Mouse (Mus musculus) T-helper 1 cell (primary cell): Measurements from ENCODE around the gene Hoxa5.

ENCODE experiments used
- in situ Hi-C: fragments of 300-600 bp; cut with MboI, MseI; formaldehyde crosslinking; loops from one replicate; pipeline ENCODE4 v1.15.1; 2025; ENCODE audit warnings: high pct_unique_total_duplicates

Hoxa5 gene

DNA sequence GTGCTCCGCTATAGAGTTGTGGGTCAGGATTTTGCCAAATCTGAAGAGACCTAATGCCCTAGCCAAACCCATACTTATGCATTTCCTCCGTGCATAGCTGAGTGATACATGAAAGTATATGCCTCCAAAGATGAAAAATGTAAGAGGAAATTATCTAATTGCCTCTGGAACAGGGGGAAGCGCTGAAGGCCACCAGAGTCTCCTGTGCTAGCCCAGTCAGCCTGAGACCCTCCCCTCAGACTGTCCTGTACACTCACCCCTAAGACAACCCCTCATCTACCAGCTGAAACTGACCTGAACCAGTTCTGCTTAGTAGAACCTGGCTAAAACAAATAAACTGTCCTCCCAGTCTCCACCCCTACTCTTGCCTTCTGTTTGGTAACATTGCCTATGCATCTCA, 23.7 kb downstream of the Hoxa5 start:
- in situ Hi-C loops: no loop called here

DNA sequence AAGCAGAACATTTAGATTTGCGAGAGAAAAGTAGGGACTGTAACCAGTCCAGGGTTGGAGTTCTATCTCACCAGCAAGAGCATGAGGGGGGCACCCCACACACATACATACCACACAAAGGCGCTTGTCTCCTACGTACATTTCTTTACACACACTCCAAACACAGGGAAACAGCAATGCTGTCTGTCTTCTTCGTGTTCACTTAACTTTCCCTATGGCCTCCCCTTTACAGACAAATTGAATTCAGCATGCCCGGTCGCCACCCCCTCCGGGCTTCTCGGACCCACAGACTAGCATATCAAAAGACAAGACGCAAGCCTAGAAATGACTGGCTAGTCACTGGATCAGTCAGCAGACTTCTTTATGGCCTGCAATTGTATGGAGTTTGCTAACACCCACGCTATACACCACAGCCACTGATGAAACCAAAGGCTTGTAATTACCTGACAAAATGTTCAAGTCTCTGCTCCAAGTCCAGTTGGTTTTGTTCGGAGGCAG, 24.1 kb downstream of the Hoxa5 start:
- in situ Hi-C loops: no loop called here

GRCm38 (mm10) chr6:52179690-52180089, 24.7 kb downstream of the Hoxa5 start:
- in situ Hi-C loops: no loop called here

DNA sequence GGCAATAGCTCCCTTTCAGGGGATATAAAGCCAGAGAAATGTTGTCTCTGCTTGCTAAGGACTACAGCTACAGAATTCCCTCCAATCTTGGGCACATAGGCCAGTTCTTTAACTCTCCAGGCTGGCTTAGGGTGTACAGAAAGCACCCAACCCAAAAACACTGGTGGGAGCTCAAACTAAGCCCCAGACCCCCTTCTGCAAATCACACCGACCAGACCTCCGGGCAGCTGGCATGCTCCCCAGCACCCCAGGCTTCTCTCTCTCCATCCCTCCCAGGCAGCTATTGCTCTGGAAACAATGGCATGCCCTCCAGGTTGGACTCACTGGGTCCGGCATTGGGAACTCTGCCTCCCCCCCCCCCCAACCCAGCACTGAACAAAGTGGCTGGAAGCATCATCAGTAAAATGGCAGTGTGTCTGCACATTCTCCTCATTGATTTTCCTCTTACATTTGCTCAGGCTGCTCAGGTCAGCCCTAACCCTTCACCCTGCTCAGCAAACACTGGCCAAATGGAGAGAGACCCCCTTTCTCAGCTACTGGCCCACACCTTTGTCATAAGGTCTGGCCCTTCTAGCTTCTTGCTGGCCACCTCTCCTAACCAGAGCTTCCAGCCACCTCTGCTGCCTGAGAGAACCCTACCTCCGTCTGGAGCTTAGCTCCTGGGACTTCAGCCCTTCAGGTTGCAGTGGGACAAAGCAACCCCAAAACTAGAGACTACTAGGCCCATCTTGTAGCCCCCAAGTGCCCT, 25.3 kb downstream of the Hoxa5 start:
- in situ Hi-C loops: no loop called here

DNA sequence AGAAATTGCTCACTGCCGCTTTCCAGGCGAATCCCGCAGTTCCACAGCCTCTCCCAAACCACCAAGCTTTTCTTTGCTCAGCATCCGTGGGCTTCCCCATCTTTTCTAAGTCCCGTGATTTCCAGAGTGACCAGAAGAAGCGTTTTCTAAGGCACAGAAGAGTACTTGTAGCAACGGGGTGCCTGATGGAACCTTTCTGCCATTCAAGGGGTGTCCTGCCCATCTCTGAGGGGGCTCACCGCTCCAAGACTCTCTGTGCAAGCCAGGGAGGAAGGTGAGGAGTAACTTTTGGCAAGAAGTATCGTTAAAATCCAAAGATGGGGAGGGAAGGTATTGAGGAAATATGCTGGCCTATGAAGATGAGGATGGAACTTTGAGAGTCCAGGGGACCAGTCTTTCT, 26.6 kb downstream of the Hoxa5 start:
- in situ Hi-C loops: no loop called here

GRCm38 (mm10) chr6:52177061-52177735, 27.2 kb downstream of the Hoxa5 start, which contains the start of gene 5730596B20Rik:
5730596B20Rik (plus strand) TSS chr6:52177498.
- in situ Hi-C loops: no loop called here

GRCm38 (mm10) chr6:52176391-52176790, 28.0 kb downstream of the Hoxa5 start:
- in situ Hi-C loops: no loop called here

DNA sequence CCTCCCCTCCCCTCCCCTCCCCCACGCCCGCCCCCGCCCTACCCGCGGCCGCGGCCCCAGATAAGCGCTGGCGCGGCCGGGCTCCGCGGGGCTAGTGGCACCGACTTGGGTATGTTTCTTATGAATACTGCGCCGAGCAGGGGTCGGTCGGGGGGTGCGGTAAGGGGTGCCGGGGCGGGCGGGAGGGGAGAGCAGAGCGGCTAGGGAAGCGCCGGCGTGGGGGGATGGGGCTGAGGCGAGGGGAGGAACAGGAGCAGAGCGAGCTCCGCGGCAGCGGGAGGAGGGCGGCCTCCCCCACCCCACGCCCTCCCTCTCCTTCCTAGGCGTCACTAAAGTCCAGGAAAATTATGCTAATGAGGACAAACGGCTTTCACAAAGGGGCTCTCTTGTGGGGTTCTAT, 28.5 kb downstream of the Hoxa5 start:
- in situ Hi-C loops: no loop called here

DNA sequence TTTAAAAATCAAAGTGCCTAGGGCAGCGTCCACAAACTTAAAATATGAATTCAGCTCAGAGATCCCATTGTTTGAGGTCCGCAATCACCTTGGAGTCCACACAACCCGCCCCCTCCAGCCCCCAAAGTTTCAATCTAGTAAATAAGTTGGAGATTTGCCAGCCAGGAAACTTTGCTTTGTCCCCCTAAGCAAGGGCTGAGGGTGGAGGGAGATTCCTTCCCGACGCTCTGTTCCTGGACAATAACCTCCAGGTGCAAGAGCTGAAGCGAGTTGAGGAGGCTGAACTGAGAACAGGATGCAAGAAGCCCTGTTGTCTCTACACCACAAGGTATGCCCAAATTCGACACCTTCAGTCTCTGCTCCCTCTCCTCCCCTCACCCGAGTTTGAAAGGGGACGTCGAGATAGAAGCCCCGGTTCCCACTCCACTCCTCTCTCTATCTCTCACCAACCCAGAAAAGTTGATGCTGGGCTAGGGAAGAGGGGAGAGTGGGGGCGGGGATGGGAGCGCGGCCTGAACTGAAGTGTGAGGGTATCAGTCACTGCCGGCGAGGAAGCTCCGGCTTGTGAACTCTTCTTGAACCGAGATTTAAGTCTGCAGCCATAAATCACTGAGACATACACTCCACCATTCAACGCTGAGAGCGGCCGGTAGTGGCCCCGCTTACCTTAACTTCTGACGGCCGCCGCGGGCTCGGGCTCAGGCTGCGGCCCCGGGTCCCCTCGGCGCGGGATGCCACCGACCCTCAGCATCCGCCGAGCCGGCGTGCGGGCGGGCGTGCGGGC, 29.2 kb downstream of the Hoxa5 start:
- in situ Hi-C loops: no loop called here

GRCm38 (mm10) chr6:52173648-52174047, 30.7 kb downstream of the Hoxa5 start:
- in situ Hi-C loops: no loop called here

- in situ Hi-C loops: no loop called here
Observed at GRCm38 (mm10) chr6:52172501-52172900, 31.9 kb downstream of the Hoxa5 start.

DNA sequence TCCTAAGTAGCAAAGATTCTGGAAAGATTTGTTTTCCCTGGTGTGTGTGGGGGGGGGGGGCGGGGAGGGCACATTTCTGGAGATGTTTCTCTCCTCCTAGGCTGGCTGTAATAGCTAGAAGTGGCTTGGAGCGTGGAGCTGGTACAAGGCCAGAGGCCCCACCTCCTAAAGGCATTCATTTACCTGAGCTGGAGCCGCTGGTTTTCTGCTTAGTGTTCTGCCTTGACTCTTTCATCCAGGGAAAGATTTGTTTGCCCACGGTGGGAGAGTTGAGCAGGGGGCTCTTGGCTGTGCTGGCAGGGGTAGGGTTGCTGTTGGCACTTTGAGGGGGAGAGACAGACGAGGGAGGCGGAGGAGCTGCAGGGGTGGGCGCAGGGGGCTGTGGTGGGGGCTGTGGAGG, 32.4 kb downstream of the Hoxa5 start:
- in situ Hi-C loops: no loop called here

GRCm38 (mm10) chr6:52171331-52171730, 33.1 kb downstream of the Hoxa5 start:
- in situ Hi-C loops: no loop called here

- in situ Hi-C loops: no loop called here
Observed at GRCm38 (mm10) chr6:52170898-52171223, 33.5 kb downstream of the Hoxa5 start.

DNA sequence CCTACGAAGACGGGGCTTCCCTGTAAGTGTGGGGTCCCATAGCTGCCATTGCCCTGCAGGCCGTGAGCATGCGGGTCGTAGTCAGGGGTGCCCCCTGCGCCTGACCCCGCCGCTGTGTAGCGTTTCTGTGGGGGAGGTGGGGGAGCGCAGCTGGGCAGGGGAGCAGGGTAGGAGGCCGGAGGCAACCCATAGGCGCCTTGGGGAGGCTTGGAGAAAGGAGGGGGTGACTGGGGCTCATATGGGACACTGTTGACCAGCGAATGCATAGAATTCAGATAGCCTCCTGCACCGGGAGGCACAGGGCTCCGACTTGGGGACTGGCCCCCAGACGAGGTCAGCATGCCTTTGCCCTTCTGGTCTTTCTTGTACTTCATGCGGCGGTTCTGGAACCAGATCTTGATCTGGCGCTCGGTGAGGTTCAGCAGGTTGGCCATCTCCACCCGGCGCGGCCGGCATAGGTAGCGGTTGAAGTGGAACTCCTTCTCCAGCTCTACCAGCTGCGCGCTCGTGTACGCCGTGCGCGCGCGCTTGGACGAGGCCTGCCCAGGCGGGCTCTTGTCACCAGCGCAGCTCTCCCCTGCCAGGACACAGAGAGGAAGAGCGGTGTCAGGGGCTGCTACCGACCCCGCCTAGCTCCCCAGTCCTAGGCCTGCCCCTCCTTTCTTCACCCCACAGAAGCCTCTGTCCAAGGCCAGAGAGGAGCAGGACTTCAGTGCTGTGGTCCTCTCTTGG, 34.1 kb downstream of the Hoxa5 start:
- in situ Hi-C loops: no loop called here

DNA sequence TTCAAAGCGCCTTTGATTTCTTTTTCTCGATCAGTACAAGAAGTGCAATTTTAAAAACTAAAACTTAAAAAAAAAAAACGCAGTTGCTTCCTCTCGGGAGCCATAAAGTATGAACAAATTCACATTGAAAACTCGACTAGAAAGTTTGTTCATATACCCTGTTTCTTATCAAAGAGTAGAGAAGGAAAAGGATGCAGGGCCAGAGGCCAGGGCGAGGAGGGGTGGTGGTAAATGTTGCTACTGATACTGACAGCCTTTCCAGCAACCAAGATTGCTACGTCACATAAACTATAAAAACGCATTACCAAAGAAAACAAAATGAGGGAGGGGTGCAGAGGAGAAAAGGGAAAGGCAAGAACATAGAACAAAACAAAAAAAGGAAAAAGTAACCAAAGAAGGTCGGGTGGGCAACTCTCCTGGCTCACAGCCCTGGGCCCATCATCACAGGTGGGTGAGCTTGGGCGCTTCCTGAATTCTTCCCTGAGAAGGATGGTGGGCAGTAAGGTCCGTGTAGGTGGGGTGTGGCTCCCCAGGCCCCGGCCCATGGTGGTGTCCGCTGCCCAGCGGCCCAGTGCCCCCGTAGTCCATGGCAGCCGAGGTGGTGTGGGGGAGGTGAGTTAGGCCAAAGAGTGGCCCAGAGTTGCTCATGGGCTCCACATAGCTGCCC, 34.8 kb downstream of the Hoxa5 start:
- in situ Hi-C loops: no loop called here

DNA sequence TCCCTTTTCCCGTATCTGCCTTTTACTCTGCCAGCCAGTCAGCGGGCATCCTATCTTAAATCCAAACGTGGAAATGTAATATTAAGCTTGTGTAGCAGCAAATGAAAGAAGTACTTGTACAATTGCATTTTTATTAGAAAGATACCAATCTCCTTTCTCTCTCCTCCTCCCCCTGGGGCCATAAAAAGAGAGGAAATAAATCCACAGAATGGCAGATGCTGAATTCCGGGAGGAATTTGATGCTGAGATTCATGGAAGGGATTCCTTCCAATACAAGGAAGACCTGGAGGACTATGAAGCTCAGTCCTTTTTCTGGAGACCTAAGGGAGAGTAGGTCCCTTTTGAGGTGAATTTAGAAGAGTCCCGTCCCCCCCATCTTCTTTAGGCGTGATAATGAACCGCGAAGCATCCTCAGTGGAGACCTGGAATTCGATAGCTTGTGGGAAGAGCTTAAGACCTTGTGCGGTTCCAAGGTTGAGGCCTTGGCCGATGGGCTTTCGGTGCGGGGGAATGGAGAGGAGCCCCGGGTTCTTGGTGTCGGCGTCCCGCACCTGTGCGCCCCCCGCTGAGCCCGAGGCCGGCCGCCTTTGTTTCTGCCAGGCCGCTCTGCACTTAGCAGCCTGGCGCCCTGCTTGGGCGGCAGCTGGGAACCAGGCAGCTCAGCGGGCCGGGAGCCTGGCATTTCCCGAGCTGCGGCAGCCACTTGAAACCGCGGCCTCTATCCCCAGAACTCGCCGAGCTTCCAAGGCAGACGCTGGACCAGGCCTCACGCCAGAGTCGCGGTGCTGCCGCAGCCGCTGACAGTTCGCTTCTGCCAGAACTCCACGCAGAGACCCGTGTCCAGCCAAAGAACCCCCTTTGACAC, 36.0 kb downstream of the Hoxa5 start:
- in situ Hi-C loops: no loop called here

DNA sequence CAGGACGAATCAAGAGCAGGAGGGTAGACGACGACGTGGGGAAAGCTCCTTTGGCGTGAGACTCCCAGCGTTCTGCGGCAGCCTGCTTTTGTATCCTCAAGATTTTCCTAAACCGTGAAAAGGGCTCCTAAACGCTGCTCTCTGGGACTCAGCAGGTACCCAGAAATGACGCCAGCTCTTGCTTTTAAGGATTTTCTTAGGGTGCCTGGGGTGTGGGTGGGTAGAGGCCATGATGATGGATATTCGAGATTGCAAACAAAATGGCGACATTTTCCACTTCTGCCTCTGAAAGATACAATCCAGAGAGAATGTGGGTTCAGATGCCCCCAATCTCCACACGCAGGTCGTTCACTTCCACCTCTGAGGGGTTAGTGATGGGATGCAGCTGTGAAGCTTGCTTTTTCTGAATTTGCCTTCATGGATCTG, 36.6 kb downstream of the Hoxa5 start:
- in situ Hi-C loops: no loop called here

DNA sequence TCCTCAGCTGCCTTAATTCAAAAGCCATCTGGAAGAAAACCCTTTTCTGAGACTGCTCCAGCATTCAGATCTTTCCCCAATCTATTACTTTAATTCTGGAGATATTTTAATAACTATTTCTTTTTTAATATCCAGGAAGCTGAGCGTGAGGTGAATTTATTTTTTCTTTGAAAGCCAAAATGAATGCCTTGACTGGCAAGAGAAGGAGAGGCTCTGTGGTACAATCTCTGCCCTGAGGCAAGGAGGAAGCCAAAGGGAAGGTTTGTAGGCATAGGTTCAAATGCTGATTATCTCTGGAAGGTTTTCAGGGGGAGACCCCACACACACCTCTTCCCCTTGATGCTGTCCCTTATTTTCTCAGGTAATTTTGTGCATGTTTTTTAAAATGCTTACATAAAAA, 37.2 kb downstream of the Hoxa5 start:
- in situ Hi-C loops: no loop called here

DNA sequence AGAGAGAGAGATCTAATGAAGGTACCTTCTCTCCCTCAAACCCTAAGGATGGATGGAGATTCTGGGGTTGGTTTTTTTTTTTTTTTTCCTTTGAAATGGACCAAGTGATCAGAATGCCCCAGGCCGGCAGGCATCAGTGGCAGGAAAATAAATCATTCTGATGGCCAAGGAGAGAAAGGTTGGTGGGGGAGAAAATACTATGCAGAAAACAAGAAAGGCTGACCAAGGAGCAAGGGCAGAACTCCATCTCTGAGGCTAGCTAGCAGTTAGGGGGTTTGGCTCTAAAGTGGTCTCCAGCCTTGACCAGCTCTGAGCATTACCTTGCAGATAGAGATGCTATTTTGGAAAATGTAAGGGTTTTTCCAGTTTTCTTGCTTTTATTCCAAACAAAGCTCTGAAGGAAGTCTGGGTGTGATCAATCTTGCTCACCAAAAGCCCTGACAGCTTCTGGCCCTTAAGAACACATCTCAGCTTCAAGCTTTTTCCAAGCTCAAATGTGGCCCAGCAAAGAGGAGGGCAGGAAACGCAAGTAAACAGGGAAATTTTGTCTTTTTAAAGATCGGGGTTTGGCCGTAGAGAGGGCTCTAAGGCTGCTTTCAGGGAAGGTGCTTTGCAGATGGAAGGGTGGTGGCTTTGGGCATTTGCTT, 37.8 kb downstream of the Hoxa5 start:
- in situ Hi-C loops: no loop called here
